Mouse (Mus musculus): Measurements from ENCODE around the gene Mettl15. TPM values are rescaled to one million over a fixed set of nuclear protein-coding genes. Genes with fewer than 3 reads are reported as not detected.

Mettl15 gene
- total and polyA plus RNA-seq, 2 experiments from 2014 or later = 5.9 to 7.4 TPM

DNA sequence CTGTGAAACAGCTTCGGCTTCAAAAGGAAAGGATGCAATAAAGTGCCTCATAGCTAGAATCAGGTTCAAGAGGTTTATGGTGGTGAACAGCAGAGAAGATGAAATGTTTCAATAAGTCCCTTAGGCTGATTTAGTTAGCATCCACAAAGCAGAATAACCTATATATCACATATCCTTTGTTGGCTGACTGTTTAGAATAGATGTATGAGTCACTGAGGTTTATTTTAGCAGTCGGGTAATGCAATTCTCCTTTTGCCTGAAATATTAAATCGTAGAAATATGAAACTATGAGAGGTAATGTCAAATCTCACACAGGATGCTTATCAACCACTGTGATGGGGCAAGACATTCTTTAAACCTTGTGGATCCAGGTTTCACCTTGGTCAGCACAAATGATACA lies 149.8 kb downstream of the Mettl15 start:
- H3K9ac ChIP-seq (replicated peaks; ENCODE audit: low read length, poor library complexity, severe bottlenecking) = no peak overlapping the region
- TF ChIP-seq CTCF (IDR thresholded peaks at IDR 0.05) = no peak
- no peaks in the 10 kb centered on the region for H3K27me3 ChIP-seq (ENCODE audit: insufficient read depth, low read length)
- H3K4me2 ChIP-seq (ENCODE audit: low read depth, low read length, poor library complexity, severe bottlenecking) = no peak overlapping the region
- ATAC-seq (ENCODE audit: low FRiP score) = no peak
- H3K4me3 ChIP-seq (ENCODE audit: low read depth, low read length) = no peak overlapping the region
- H3K9me3 ChIP-seq (ENCODE audit: low read length) = no peaks in the 10 kb centered on the region
- H3K4me1 ChIP-seq (ENCODE audit: insufficient read depth, low read length) = no peaks in the 10 kb centered on the region
- H3K27ac ChIP-seq (ENCODE audit: low read depth, low read length) = no peak overlapping the region
- no peaks in the 10 kb centered on the region for H3K36me3 ChIP-seq (ENCODE audit: insufficient read depth, low read length)
- no peak for DNase-seq (ENCODE audit: low spot score)
- 81% methylated on average over 3 of the region's 3 CpGs for WGBS

DNA sequence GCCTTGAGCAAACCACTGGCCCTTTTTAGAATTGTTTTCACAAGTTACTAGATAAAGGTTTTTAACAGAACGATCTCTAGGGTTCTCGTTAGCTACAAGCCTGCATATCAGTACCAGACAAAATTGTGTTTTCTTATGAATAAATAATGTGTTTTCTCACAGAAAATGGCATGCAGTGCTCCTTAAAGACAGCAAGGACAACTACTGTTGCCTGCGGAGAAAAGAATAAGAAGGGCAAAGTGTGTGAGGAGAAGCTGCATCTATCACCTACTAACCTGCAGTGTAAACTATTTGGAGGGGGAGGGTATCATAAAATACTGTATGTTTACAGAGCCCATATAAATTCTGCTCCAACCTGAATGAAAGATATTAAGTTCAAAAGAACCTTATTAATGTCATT lies 150.6 kb downstream of the Mettl15 start:
- no peak for TF ChIP-seq CTCF (IDR thresholded peaks at IDR 0.05)
- ATAC-seq (ENCODE audit: low FRiP score) = no peak

DNA sequence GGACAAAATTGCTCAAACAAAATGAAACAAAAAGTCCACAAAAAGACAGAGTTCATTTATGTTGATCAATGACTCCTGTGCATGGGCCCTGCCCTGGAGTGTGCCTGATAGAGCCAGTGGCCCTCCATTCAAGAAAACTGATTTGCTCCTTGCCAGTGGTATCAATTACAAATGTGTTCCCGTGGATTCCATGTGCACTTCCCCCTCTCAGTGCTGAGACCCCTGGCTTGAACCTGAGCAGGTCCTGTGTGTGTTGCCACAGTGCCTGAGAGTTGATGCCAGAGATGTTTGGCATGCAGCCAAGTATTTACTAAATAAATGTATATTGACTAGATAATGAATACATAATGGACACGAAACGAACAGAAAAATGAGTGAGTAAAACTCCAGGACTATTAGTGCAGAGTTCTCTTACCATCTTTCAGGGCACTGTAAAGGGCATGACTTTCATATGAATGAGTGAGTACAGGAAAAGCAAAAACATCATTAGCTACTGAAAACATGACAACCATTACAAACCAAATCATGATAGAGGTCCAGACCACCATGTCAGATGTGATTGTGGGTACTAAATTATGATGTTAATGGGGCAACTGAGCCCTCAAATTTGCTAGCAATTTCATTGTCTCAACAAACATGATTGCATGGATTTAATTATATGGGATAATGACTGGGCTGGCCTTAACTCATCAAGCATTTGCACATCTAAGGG lies 174.6 kb downstream of the Mettl15 start:
- WGBS = 71% methylated on average over 3 of the region's 3 CpGs
- no peak for TF ChIP-seq CTCF (IDR thresholded peaks at IDR 0.05)
- Histone ChIP-seq H3K9me3 (ENCODE audit: low read length) (no peaks in the 10 kb centered on the region), H3K36me3 (ENCODE audit: insufficient read depth, low read length) (no peaks in the 10 kb centered on the region), H3K4me3 (ENCODE audit: low read depth, low read length) (no peak overlapping the region), H3K9ac (replicated peaks; ENCODE audit: low read length, poor library complexity, severe bottlenecking) (no peak overlapping the region), H3K4me1 (ENCODE audit: insufficient read depth, low read length) (no peaks in the 10 kb centered on the region), H3K4me2 (ENCODE audit: low read depth, low read length, poor library complexity, severe bottlenecking) (no peak overlapping the region), H3K27ac (ENCODE audit: low read depth, low read length) (no peak overlapping the region), H3K27me3 (ENCODE audit: insufficient read depth, low read length) (no peaks in the 10 kb centered on the region)
- DNase-seq (ENCODE audit: low spot score) = no peak
- ATAC-seq (ENCODE audit: low FRiP score) = no peak

More for the DNA sequence above, 150.6 kb downstream of the Mettl15 start:
- H3K4me2 ChIP-seq (ENCODE audit: low read depth, low read length, poor library complexity, severe bottlenecking) = no peak overlapping the region
- H3K36me3 ChIP-seq (ENCODE audit: insufficient read depth, low read length) = no peaks in the 10 kb centered on the region
- no peak overlapping the region for H3K27ac ChIP-seq (ENCODE audit: low read depth, low read length)
- H3K27me3 ChIP-seq (ENCODE audit: insufficient read depth, low read length) = no peaks in the 10 kb centered on the region
- no peaks in the 10 kb centered on the region for H3K9me3 ChIP-seq (ENCODE audit: low read length)
- DNase-seq (ENCODE audit: low spot score) = no peak
- WGBS = 59% methylated on average over 3 of the region's 3 CpGs
- no peak overlapping the region for H3K9ac ChIP-seq (replicated peaks; ENCODE audit: low read length, poor library complexity, severe bottlenecking)
- no peaks in the 10 kb centered on the region for H3K4me1 ChIP-seq (ENCODE audit: insufficient read depth, low read length)
- no peak overlapping the region for H3K4me3 ChIP-seq (ENCODE audit: low read depth, low read length)

DNA sequence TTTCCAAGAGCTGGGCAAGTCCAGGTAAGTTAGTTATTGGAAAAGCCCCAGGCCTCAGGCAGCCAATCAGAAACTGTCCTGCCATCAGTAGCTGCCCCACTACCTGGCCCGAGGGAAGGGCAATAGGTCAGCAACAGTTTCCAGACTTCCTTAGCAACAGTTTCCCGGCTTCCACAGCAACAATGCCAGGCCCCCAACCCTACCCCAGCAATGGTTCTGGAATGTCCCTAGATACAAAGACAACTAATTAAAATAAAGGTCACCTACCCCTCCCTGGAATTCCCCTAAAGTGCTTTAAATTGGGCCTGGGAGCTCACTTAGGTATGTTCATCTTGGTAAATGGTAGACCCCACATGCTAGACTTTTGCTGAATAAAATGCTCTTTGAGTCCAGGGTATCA lies 230.9 kb downstream of the Mettl15 start:
- no peak overlapping the region for H3K4me3 ChIP-seq (ENCODE audit: low read depth, low read length)
- 80% methylated on average over 2 of the region's 2 CpGs for WGBS
- DNase-seq (ENCODE audit: low spot score) = no peak
- H3K4me2 ChIP-seq (ENCODE audit: low read depth, low read length, poor library complexity, severe bottlenecking) = no peak overlapping the region
- H3K9ac ChIP-seq (replicated peaks; ENCODE audit: low read length, poor library complexity, severe bottlenecking) = no peak overlapping the region
- ATAC-seq (ENCODE audit: low FRiP score) = no peak
- no peak for TF ChIP-seq CTCF (IDR thresholded peaks at IDR 0.05)
- H3K4me1 ChIP-seq (ENCODE audit: insufficient read depth, low read length) = no peaks in the 10 kb centered on the region
- H3K9me3 ChIP-seq (ENCODE audit: low read length) = no peaks in the 10 kb centered on the region
- H3K27ac ChIP-seq (ENCODE audit: low read depth, low read length) = no peak overlapping the region
- no peaks in the 10 kb centered on the region for H3K36me3 ChIP-seq (ENCODE audit: insufficient read depth, low read length)
- no peaks in the 10 kb centered on the region for H3K27me3 ChIP-seq (ENCODE audit: insufficient read depth, low read length)

Small RNA genes within 50 kb of the gene (microRNA-seq; reads per million reads assigned to microRNA genes)
- not detected for gene Gm24115 (ENCODE audit: borderline number of aligned reads)

Other genes starting within 250 kb of the Mettl15 start
- gene Kif18a, start within 50 bp of the Mettl15 start, total RNA-seq (2014; rRNA removed) = 1.6 and 3.0 TPM in 2 replicates
- gene Kif18a, start within 50 bp of the Mettl15 start, polyA plus RNA-seq (2015; fragmentation: Nextera tagmentation; extraction: Ambion mirVana) = 1.5 and 1.7 TPM in 2 replicates